Mouse (Mus musculus): ENCODE data around the gene Eno4.

GRCm38 (mm10) chr19:58979436-58980055, 36.3 kb downstream of the Eno4 start:
- TF ChIP-seq TAL1 (conservative IDR thresholded peaks at IDR 0.05; ENCODE audit: low read depth, low read length) (no peak), CTCF (IDR thresholded peaks at IDR 0.05; ENCODE audit: low read depth, low read length) (no peak)
